Mouse (Mus musculus) heart, postnatal 36 days (tissue): ENCODE measurements around the gene Dab1. TPM values are rescaled to one million over a fixed set of nuclear protein-coding genes. Genes with fewer than 3 reads are reported as not detected.

Source experiments
- DNase-seq, 2 experiments: peaks; one replicate each; pipeline ENCODE4 v3.0.0; 2021 to 2022
- intact Hi-C: fragments of 180-260 bp; cut with DNase I; formaldehyde crosslinking; loops from one replicate; pipeline ENCODE4 v1.15.1; 2025
- total RNA-seq, 2 experiments: library from RNA; stranded (reverse); gene quantifications; 2 replicates each; pipeline ENCODE4 v1.2.3; 2021

Dab1 gene
- total RNA-seq, 2 experiments from 2014 or later: not detected

DNA sequence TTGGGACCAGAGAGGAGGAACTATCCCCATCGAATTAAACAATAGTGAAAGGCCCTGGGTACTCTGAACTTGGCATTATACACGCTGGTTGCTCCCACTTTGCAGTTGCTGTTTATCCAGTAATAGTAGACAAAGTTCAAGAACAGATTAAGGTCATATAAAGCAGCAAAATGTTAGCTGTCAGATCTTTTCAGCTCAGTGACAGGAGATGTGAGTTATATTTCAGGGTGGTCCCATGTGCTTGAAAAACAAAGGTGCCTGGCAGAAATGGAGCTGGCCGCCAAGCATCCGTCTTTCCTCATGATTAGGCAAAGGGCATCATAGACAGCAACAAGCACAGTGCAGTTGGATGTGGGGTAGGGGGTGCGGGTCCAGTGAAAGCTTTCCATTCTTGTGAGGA, 927.9 kb downstream of the Dab1 start:
- intact Hi-C loops: no loop called here

DNA sequence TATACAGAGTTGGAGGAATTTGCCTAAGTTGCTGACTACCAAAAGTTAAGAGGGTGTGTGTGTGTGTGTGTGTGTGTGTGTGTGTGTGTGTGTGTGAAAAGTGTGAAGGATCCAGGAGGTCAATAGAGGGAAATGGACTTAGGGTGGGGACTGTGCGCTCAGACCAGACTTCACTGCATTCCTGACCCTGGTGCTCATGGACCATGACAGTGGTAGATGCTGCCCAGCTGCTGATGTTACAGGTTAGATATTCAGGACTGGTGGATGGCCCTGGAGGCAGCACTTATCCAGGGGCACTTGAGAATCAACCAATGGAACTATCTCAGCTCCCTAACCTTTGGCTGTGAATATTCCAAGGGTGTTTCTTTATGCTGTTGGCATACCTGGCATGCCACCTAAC, 929.1 kb downstream of the Dab1 start:
- no peak for DNase-seq
- intact Hi-C loops: no loop called here

More for the DNA sequence above, 927.9 kb downstream of the Dab1 start:
- no peak for DNase-seq

DNA sequence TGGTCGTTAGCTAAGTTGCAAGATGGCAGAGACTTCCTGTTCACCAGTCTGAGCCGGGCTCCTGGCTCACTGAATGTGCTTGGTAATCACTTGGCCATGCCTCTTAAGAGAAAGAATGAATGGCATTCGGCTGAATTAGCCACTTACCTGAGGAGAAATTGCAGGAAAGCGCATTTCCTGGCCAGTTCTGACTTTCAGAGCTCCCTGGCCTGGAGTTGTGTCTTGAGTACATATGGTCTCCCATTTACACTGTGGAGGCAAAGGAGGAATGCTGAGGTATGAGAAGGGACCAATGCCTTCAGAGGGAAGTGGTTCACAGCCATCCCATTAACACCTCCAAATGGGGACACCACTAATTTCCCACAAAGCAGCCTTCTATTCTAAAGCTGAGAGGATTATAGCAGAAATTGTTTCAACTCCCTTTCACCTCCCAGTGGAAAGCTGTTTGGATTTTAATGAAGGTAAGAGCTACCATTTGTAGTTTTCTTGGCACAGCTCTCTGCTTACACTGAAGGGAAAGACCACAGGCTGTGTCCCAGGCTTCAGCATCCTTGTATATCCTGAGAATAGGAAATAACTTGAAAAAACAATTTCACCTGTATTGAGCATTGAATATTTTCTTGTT, 931.5 kb downstream of the Dab1 start:
- no peak for DNase-seq
- intact Hi-C loops: no loop called here

DNA sequence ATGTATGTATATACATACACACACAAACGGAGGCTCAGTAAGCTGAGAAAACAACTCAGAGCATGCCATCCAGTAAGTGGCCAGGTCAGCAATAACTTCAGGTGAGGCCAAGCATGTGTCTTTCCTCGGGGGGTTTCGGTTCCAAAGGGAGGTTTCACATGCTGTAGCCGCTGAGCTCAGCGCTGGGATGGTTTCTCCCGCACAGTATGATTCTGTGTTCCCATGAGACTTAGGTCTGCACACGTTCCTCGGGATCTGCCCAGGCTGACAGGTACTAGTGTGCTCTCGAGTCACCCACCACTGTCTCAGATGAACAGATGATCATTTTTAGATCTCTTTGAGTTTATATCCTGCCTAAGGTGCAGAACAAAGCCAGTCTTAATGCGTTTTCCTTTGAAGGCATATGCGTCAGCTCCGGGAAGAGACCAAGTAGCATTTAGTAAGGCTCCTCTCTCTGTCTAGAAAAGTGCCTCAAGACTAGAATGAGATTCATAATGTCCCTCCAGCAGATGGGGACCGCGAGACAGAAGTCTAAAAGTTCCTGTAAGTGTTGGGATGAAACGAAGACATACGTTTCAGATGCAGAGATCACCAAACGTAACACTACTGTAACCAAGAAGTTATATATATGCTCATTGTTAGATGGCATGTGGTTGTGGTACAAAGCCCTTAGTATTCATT, 932.4 kb downstream of the Dab1 start:
- intact Hi-C loops: no loop called here

DNA sequence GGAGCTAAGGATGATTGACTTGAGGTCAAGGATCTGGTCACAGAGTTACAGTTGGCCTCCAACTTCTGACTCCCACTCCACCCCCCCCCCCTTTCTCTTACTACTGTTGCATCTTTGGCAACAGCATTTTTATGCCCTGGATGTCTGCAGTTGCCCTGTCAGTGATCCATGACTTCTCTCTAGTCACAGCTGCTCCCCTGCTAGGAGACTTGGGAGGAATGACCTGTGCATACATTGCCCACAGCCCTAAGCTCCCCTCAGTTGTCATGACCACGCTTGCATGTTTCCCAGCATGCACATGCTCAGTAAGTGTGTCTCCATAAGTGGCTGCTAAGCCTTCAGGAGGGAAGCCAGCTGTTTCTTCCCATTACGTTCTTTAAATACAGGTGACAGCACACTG, 936.2 kb downstream of the Dab1 start:
- intact Hi-C loops: no loop called here
- DNase-seq: no peak

More for the DNA sequence above, 932.4 kb downstream of the Dab1 start:
- DNase-seq: no peak

GRCm38 (mm10) chr4:104563512-104563911, 944.4 kb downstream of the Dab1 start:
- DNase-seq: no peak
- intact Hi-C loops: no loop called here

DNA sequence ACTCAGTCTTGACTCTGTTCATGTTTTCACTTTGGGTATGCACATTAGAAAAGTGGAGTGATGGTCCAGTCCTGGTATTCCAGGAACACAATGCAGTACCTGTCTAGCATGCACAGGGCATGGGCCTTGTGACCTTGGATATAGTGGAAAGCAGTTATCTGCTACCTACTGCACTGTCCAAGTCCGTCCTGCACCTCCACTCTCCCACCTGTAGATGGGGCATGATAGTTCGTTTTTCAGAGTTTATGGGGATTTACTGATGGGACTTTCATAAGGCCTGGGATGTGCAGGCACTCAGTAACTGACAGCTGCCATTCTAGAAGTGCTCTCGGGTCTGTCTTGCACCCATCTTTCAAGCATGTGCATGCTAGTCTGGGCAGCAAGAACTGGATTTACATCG, 951.4 kb downstream of the Dab1 start:
- no peak for DNase-seq
- intact Hi-C loops: no loop called here

GRCm38 (mm10) chr4:104572440-104572839, 953.3 kb downstream of the Dab1 start:
- DNase-seq: no peak
- intact Hi-C loops: no loop called here

DNA sequence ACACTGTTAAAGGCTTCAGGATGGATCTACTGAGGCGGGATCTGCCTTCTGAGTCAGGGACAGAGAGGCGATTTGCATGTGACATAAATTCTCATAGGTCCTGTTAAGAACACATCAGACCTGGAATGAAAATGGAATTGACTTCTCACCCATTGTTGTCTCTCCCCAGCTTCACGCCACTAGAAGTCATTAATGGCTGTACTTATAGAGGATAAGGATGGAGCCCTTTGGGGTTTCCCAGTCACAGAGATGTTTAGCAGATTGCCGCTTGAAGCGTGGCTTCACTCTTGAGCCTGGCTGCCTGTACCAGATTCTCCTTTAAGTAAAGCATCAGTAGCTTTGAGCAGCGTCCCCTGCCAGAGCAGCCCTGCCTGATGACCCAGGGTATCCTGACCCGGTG, 954.3 kb downstream of the Dab1 start:
- intact Hi-C loops: no loop called here
- DNase-seq: no peak

GRCm38 (mm10) chr4:104578370-104578769, 959.2 kb downstream of the Dab1 start:
- intact Hi-C loops: no loop called here
- no peak for DNase-seq

DNA sequence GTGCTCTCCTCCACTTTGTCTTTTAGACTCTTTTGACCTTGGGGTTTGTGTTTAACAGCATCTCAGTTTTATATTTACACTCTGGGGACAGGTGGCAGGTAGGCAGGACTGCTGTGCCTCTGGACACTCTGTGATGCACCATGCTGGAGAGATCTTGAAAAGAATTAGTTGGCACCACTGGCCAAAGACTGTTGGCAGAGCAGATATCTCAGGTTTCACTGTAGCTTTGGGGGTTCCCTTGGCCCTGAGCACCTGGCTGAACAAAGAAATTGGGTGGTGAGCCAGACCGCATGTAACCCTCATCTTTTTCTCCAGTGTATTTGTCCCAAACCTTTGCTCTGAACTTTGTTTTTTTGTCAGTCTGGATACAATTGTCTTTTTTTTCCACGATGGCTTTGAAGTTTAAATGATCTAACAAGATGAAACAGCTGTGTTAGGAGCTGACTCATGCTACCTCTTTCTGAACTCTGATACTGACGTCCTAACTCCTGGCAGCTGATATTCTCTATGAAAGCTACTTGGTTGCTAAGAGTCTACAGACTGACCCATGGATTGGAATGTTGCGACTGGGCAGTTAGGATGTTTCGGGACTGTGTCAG, 960.9 kb downstream of the Dab1 start:
- DNase-seq: no peak
- intact Hi-C loops: no loop called here

DNA sequence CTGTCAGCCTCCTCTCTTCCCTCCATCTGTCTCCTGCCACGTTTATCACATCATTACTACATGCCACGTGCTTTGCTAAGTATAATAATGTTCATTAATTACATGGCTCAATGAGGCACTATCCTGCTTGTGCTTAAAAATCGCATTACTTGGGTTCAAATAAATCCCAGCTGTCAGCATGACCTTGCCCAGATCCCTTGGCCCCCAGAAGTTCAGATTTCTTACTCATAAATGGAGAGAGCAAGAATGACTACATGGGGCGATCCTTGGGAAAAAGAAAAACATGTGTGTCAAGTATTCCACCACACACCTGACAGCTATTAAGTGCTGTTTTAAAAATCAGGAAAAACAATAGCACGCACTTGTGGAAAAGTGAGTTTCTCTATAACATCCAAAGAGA, 963.6 kb downstream of the Dab1 start:
- intact Hi-C loops: no loop called here
- DNase-seq: no peak

DNA sequence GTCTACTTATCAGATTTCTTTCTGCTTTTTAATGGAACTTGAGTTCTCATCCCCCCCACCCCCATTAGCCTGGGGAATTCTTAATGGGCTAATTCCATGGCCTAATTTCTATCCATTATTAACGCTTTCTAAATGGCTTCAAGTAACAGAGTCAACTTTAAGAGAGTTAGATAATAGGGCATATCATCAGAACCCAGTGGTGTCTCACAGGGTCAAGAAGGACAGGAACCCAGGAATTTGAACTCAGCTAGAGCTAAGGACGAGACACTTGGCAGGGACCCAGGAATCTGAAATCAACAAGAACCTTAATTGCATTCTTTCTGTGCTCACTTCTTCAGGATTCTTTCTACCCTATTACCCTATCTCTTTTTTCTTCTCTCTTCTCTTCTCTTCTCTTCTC, 968.7 kb downstream of the Dab1 start:
- intact Hi-C loops: no loop called here
- no peak for DNase-seq

DNA sequence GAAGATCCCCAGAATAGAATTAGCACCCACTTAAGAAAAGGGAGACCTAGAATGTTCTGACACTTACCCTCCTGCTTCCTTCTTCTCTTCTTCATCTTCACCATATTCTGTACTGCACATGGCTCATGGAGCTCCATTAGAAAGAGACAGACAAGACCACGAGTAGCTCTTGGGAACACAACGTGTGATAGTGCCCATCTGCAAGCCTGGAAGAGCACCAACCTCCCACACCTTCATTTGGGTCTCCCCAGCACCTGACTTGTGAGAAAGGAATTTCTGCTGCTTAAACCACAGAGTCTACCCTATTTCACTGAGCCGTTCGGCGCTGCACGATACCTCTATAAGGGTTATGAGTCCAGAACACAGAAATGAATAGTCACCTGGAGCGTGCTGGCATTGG, 977.8 kb downstream of the Dab1 start:
- no peak for DNase-seq
- intact Hi-C loops: no loop called here

GRCm38 (mm10) chr4:104597490-104598465, 978.6 kb downstream of the Dab1 start:
- no peak for DNase-seq
- intact Hi-C loops: no loop called here

- intact Hi-C loops: no loop called here
- no peak for DNase-seq
Measured at GRCm38 (mm10) chr4:104602804-104603203, 983.6 kb downstream of the Dab1 start.

DNA sequence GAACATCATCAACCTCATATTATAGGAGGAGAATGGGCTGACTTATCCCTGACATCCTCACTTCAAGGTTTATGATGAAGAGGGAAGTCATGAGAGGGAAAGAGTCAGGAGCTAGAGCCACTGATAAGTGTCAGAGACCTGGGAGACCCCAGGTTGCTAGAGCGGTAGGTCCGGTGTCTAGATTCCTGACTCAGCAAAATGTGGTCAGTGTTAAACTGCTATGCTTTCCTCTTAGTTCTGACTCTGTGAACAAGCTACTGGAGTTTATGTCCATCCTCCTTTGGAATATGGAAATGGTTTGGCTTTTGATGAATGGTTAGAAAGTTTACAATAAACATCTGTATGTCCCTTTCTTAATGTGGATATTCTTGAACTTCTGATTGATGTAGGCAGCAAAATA, 985.1 kb downstream of the Dab1 start:
- intact Hi-C loops: no loop called here
- no peak for DNase-seq

DNA sequence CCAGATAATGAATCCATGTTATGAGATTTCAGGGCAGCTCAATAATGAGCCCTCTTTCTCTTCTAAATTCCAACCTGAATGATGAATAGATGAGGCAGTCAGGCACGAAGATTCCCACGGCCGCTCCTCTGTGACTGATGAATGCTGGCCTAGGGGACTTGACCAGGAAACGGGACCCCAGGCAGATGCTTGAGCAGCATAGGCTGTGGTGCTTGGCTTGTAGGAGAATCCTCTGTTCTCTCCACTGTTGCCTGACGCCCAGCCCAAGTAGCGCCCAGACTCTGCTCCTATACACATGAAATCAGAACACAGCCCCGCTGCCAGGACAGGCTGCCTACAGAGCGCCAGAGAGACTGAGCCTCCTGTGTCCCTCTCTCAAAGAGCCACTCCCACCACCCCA, 987.7 kb downstream of the Dab1 start:
- no peak for DNase-seq
- intact Hi-C loops: no loop called here

DNA sequence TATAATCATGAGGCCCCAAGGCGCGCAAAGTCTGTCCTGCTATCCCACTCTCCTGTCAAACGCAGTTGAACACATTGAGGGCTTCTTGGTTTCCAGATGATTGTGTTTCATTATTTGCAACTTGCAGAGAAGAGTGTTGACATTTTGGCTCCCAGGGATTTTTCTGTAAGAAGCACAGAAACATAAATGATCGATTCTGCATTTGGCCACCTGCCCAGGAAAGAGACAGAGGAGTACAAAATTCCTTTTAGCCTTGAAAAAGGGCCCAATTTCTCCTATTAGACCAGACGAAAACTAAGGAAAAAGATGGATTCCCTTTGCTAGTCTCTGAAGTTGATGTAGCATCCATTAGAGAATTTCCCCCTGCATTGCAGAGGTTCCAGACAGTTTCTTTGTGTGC, 988.5 kb downstream of the Dab1 start:
- intact Hi-C loops: no loop called here
- no peak for DNase-seq

DNA sequence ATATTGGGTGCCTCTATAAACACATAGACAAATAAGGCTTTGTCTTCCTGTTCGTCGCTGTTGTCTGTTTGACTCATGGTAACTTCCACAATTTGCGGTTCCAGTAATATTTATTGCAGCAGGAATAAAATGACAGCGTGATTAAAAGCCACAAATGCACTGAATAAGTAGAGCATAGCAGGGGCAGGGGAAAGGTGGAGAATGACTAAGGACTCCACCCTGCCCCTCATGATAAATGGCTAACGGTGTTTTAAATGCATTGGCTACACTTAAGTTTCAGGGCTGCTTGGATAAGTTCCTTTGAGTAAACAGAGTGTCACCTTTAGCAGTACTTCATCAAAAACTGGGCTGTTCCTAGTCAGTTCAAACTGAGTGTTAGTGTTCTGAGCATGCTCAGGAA, 1000.3 kb downstream of the Dab1 start:
- intact Hi-C loops: no loop called here
- DNase-seq: no peak

DNA sequence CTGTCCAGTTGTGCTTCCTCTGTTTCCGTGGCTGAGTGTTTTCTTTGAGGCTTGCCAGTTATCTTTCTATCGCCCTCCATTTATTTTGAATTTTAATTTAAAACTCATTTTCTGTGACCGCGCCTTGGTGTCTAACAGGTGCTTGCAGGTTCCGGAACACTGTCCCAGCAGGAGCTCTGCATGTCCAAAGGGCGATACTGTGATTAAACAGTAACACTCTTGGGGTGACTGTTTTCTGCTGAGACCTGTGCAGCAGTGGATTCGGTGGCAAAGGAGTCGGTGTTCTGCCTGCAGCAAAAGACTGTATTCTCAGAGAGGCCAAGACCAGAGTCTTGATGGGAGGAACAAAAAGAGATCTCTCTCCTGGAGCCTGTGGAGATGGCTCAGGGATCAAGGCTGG, 1006.2 kb downstream of the Dab1 start:
- intact Hi-C loops: no loop called here

More for the DNA sequence above, 1006.2 kb downstream of the Dab1 start:
- no peak for DNase-seq
